Mouse (Mus musculus): ENCODE data around the gene Phlda3.

- TF ChIP-seq EP300 (IDR thresholded peaks at IDR 0.05; ENCODE audit: low read depth): no peak
- no peak for TF ChIP-seq CTCF (IDR thresholded peaks at IDR 0.05; ENCODE audit: low read depth)
These were observed 2.3 kb upstream of the Phlda3 start for GRCm38 (mm10) chr1:135763503-135764205.
